Mouse (Mus musculus) limb, embryonic 15.5 days (tissue): ENCODE data around the gene Trnp1. TPM values are rescaled to one million over a fixed set of nuclear protein-coding genes. Genes with fewer than 3 reads are reported as not detected.

Experiments used
- ATAC-seq: fragments of 200-750 bp; cut with Nextera tagmentation; 2 replicates; pipeline ENCODE4 v1.8.0; 2017; ENCODE audit warnings: low read depth, moderate TSS enrichment; ENCODE audit not compliant: insufficient number of reproducible peaks, low FRiP score, low TSS enrichment
- H3K27ac ChIP-seq: fragments of 300-500 bp; sonication (generic); 2 replicates; pipeline ENCODE4 v1.5.1; 2015; ENCODE audit warnings: moderate library complexity, mild to moderate bottlenecking, inconsistent platforms
- H3K27me3 ChIP-seq: fragments of 300-500 bp; sonication (generic); 2 replicates; pipeline ENCODE4 v1.6.1; 2015; ENCODE audit warnings: inconsistent platforms
- H3K36me3 ChIP-seq: fragments of 300-500 bp; sonication (generic); 2 replicates; pipeline ENCODE4 v1.6.1; 2015; ENCODE audit warnings: inconsistent platforms
- H3K4me1 ChIP-seq: fragments of 300-500 bp; sonication (generic); 2 replicates; pipeline ENCODE4 v1.6.1; 2015; ENCODE audit warnings: inconsistent platforms
- H3K4me2 ChIP-seq: fragments of 300-500 bp; sonication (generic); 2 replicates; pipeline ENCODE4 v1.6.1; 2015; ENCODE audit warnings: mild to moderate bottlenecking, inconsistent platforms
- H3K4me3 ChIP-seq: fragments of 300-500 bp; sonication (generic); 2 replicates; pipeline ENCODE4 v1.5.1; 2015; ENCODE audit warnings: mild to moderate bottlenecking, inconsistent platforms
- H3K9ac ChIP-seq: fragments of 300-500 bp; sonication (generic); 2 replicates; pipeline ENCODE4 v1.6.1; 2015; ENCODE audit warnings: inconsistent platforms
- H3K9me3 ChIP-seq: fragments of 300-500 bp; sonication (generic); 2 replicates; pipeline ENCODE4 v1.6.1; 2016; ENCODE audit warnings: inconsistent platforms
- WGBS: fragments of 180-500 bp; shearing (Covaris S2); methylation state at CpG from one replicate; pipeline ENCODE4 v1.1.7; 2015; 5-methylcytosine and 5-hydroxymethylcytosine counted together
- polyA plus RNA-seq: library from polyadenylated mRNA; unstranded; fragments of >200 nt; fragmentation: Nextera tagmentation; extraction: Ambion mirVana; gene quantifications from 2 replicates; pipeline ENCODE4 v1.2.1, GENCODE M21; 2015

The Trnp1 gene
- polyA plus RNA-seq, 1 experiment from 2014 or later, result 4.0 TPM

DNA sequence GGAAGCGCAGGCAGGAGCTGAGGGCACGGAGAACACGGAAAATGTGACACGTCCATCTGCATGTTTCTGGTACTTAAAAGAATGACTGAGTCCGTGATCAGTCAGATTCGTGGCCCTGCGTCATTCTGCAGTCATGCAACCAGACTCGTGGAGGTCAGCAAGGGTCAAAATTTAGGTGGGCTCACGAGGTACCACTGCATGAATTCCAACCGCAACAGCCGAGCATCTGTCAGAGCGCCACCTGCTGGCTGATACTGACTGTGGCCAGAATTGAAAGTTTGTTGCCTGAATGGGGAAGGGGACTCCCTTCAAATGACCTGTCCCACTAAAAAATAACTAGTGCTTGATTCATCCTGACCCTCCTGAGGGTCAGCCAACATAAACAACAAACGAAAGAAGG is 48.6 kb downstream of the Trnp1 start:
- no peak for ATAC-seq
- H3K9ac ChIP-seq, result no peak overlapping the region
- WGBS, result 16% methylated on average over 13 of the region's 13 CpGs
- H3K4me3 ChIP-seq, result no peak overlapping the region
- H3K27ac ChIP-seq, result no peak overlapping the region
- peaks cover 16% of the 10 kb centered on the region for H3K4me1 ChIP-seq
- H3K27me3 ChIP-seq, result no peaks in the 10 kb centered on the region
- no peaks in the 10 kb centered on the region for H3K9me3 ChIP-seq
- peak overlapping the region; percentile 19; the same call in 1 of the 2 replicates for H3K4me2 ChIP-seq
- H3K36me3 ChIP-seq, result no peaks in the 10 kb centered on the region

DNA sequence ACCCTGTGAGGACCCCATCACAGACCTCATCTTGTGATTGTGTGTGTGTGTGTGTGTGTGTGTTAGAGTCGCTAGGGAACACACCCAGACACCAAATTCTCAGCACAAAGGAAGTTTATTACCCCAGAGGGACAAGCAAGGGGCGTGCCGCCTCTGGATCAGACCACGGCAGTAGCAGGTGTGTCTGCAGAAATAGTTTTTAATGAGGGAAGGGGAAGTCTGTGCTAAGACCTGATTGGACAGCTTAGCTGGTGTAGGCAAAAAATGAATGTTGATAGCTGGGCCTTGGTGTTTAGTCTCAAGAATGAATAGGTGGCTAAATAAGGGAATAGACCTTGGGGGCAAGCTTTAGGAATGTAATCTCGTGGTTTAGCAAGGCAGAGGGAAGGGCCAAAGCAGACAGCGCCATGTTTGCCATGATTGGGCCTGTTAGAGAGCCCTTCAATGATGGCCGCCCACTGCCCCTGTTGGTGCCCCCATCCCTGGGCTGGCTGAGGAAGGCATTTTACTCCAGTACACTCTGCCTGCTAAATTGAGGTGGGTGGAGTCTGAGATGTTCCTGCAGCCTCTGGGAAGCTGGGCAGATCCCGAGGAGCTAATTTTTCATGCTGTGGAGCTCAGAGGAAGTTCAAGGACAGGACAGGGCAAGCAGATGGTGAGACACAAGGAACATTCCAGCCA is 49.5 kb downstream of the Trnp1 start:
- ATAC-seq, result no peak
- H3K9me3 ChIP-seq, result no peaks in the 10 kb centered on the region
- 45% methylated on average over 8 of the region's 8 CpGs for WGBS
- no peak overlapping the region for H3K4me3 ChIP-seq
- H3K36me3 ChIP-seq, result no peaks in the 10 kb centered on the region
- no peak overlapping the region for H3K4me2 ChIP-seq
- H3K27me3 ChIP-seq, result no peaks in the 10 kb centered on the region
- H3K27ac ChIP-seq, result no peak overlapping the region
- peaks cover 19% of the 10 kb centered on the region for H3K4me1 ChIP-seq
- no peak overlapping the region for H3K9ac ChIP-seq

GRCm38 (mm10) chr4:133447967-133448366 is 50.4 kb downstream of the Trnp1 start:
- 84% methylated on average over 11 of the region's 11 CpGs for WGBS
- H3K27me3 ChIP-seq, result no peaks in the 10 kb centered on the region
- no peak overlapping the region for H3K4me3 ChIP-seq
- no peak overlapping the region for H3K9ac ChIP-seq
- H3K4me2 ChIP-seq, result no peak overlapping the region
- H3K27ac ChIP-seq, result no peak overlapping the region
- H3K4me1 ChIP-seq, result peaks cover 24% of the 10 kb centered on the region
- no peaks in the 10 kb centered on the region for H3K9me3 ChIP-seq
- no peaks in the 10 kb centered on the region for H3K36me3 ChIP-seq
- ATAC-seq, result no peak

GRCm38 (mm10) chr4:133447366-133447765 is 51.0 kb downstream of the Trnp1 start:
- H3K9ac ChIP-seq, result no peak overlapping the region
- ATAC-seq, result no peak
- no peaks in the 10 kb centered on the region for H3K27me3 ChIP-seq
- no peaks in the 10 kb centered on the region for H3K36me3 ChIP-seq
- H3K4me3 ChIP-seq, result no peak overlapping the region
- no peaks in the 10 kb centered on the region for H3K9me3 ChIP-seq
- H3K4me1 ChIP-seq, result peaks cover 27% of the 10 kb centered on the region
- 39% methylated on average over 5 of the region's 5 CpGs for WGBS
- H3K27ac ChIP-seq, result no peak overlapping the region
- H3K4me2 ChIP-seq, result no peak overlapping the region

DNA sequence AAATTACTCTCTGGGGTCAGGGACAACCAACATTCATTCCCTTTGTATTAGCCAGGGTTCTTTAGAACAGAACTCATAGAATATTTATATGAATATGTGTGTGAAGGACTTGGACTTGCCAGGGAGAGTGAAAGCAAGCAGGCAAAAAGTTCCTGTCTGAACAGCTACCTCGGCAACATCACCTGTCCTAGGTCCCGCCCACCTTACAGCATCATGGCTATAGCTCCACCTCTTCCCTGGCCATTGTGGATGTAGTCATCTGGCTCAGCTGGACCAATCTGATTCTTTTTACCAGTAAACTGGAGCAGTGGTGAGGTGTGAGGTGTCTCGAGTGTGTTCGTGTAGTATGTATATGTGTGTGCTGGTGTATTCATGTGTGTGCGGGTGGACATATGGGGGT is 52.6 kb downstream of the Trnp1 start:
- no peak overlapping the region for H3K27ac ChIP-seq
- WGBS, result 90% methylated on average over 5 of the region's 5 CpGs

DNA sequence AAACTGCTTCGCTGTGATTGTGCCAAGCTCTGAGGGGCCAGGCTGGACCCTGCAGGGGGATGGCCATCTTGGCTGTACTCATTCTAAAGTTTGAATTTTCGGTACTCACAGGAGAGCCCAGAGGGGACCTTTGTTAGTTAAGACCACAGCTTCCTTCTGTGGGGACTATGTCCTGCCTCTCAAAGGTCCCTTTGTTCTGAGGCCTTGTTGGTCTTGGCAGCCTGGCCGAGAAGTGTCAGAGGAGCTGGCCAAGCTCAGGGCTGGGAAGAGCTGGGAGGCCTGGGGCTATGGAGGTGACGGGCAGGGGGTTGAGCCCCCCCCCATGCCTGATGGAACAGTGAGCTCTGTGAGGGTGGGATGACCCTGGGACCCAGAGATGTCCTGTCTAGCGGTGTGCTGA is 55.3 kb downstream of the Trnp1 start:
- peak overlapping the region; percentile 65 for H3K27ac ChIP-seq
- no peaks in the 10 kb centered on the region for H3K36me3 ChIP-seq
- no peak overlapping the region for H3K4me2 ChIP-seq
- peak; percentile 37; the same call in 1 of the 2 replicates for ATAC-seq
- no peak overlapping the region for H3K4me3 ChIP-seq
- no peak overlapping the region for H3K9ac ChIP-seq
- no peaks in the 10 kb centered on the region for H3K27me3 ChIP-seq
- no peaks in the 10 kb centered on the region for H3K9me3 ChIP-seq
- WGBS, result 58% methylated on average over 5 of the region's 5 CpGs
- peaks cover 36% of the 10 kb centered on the region for H3K4me1 ChIP-seq

More for the DNA sequence above, 52.6 kb downstream of the Trnp1 start:
- Histone ChIP-seq H3K9me3 (no peaks in the 10 kb centered on the region), H3K27me3 (no peaks in the 10 kb centered on the region), H3K4me1 (peaks cover 34% of the 10 kb centered on the region), H3K9ac (no peak overlapping the region), H3K4me3 (no peak overlapping the region), H3K36me3 (no peaks in the 10 kb centered on the region), H3K4me2 (no peak overlapping the region)
- ATAC-seq, result no peak

DNA sequence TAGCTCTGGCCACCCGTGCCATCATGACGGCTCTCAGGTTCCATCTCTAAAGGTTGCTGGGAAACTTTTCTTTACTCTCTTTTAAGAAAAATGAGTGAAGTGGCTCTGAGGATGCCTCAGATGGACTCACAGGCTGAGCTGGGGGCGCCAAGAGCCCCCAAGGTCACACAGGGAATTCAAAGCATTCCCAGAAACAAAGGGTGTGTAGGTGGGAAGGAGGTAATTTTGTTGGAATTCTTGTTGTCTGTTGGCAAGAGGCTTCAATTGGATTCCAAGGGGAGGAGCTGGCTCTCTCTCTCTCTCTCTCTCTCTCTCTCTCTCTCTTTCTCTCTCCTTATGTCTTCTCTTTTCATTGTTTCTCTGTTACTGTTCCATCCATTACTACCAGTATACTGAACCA is 56.2 kb downstream of the Trnp1 start:
- peaks cover 38% of the 10 kb centered on the region for H3K4me1 ChIP-seq

More for the DNA sequence above, 56.2 kb downstream of the Trnp1 start:
- no peak for ATAC-seq
- Histone ChIP-seq H3K36me3 (no peaks in the 10 kb centered on the region), H3K27me3 (no peaks in the 10 kb centered on the region), H3K4me3 (no peak overlapping the region), H3K9me3 (no peaks in the 10 kb centered on the region), H3K9ac (no peak overlapping the region), H3K4me2 (no peak overlapping the region), H3K27ac (peak overlapping the region; percentile 65)
- WGBS, result 43% methylated on average over 3 of the region's 3 CpGs

Other genes starting within 250 kb of the Trnp1 start
- 54.1 and 57.4 TPM in 2 replicates for gene Sytl1, start 235.4 kb downstream of the Trnp1 start, polyA plus RNA-seq
- 81.6 and 82.7 TPM in 2 replicates for gene Tmem222, start 220.8 kb downstream of the Trnp1 start, polyA plus RNA-seq
- 13.9 TPM in 2 replicates for gene Wdtc1, start 145.1 kb downstream of the Trnp1 start, polyA plus RNA-seq
- gene Slc9a1, start 128.8 kb downstream of the Trnp1 start, polyA plus RNA-seq, result 10.1 and 10.9 TPM in 2 replicates
- 11.8 and 12.6 TPM in 2 replicates for gene Tent5b, start 18.4 kb downstream of the Trnp1 start, polyA plus RNA-seq
- gene Kdf1, start 20.4 kb upstream of the Trnp1 start, polyA plus RNA-seq, result 22.7 and 22.9 TPM in 2 replicates
- 247 and 256 TPM in 2 replicates for gene Nudc, start 47.4 kb upstream of the Trnp1 start, polyA plus RNA-seq
- not detected in 2 replicates for gene Nr0b2, start 54.8 kb upstream of the Trnp1 start, polyA plus RNA-seq
- gene Gpatch3, start 76.2 kb upstream of the Trnp1 start, polyA plus RNA-seq, result 5.8 and 7.3 TPM in 2 replicates
- 15.7 and 17.2 TPM in 2 replicates for gene Gpn2, start 85.8 kb upstream of the Trnp1 start, polyA plus RNA-seq
- 499 and 506 TPM in 2 replicates for gene Sfn, start 103.6 kb upstream of the Trnp1 start, polyA plus RNA-seq
- 2.9 and 3.6 TPM in 2 replicates for gene Zdhhc18, start 151.6 kb upstream of the Trnp1 start, polyA plus RNA-seq
- gene Pigv, start 174.1 kb upstream of the Trnp1 start, polyA plus RNA-seq, result 14.6 and 15.3 TPM in 2 replicates